Mouse (Mus musculus): Measurements from ENCODE around the gene Slc22a3. TPM values are rescaled to one million over a fixed set of nuclear protein-coding genes. Genes with fewer than 3 reads are reported as not detected.

Slc22a3 gene
- polyA plus RNA-seq, 1 experiment from 2014 or later = 0.07 TPM

DNA sequence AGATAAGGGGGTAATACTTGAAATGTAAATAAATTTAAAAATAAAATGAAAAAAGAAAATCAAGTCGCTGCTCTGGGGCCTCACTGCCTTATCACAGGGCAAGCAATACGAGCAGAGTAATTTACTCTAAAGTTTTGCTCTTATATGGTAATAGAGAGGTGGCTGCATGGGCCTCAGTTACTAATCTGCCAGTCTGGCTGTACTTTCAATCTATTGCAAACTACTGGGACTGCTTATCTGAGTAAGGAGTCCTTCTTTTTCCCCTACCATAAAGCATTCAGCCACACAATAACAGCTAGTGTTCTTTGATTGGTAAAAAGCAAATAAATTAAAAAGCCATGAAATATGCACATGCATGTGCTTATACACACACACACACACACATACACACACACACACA, 125.9 kb downstream of the Slc22a3 start:
- 90% methylated on average over 2 of the region's 2 CpGs for WGBS
- Histone ChIP-seq H3K27ac (no peak overlapping the region), H3K4me1 (replicated peaks) (peaks cover 9% of the 10 kb centered on the region), H3K27me3 (ENCODE audit: insufficient read depth, poor library complexity, severe bottlenecking) (no peaks in the 10 kb centered on the region), H3K4me3 (no peak overlapping the region), H3K9me3 (no peaks in the 10 kb centered on the region), H3K36me3 (no peaks in the 10 kb centered on the region)
- no peak for DNase-seq (ENCODE audit: low spot score)

DNA sequence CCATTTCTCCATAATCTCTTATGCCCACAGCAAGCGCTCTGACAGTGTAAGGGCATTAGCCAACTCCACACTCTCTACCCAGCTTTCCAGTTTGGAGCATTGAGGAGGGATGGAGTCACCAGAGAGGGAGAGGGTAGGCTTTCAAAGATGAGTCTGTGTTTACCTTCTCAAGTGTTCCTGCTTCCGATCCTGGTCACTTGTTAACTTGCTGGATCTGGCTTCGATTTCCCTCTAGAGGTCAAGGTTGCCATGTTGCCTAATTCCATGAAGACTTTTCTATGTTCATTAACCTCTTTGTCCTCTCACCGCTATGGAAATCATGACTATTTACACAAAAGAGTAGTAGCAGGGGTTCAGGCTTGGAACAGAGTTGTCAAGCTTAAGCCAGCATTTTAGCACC, 127.2 kb downstream of the Slc22a3 start:
- WGBS = 91% methylated on average over 4 of the region's 4 CpGs
- Histone ChIP-seq H3K9me3 (no peaks in the 10 kb centered on the region), H3K4me1 (replicated peaks) (peaks cover 9% of the 10 kb centered on the region), H3K36me3 (no peaks in the 10 kb centered on the region), H3K27ac (no peak overlapping the region), H3K27me3 (ENCODE audit: insufficient read depth, poor library complexity, severe bottlenecking) (no peaks in the 10 kb centered on the region), H3K4me3 (no peak overlapping the region)
- DNase-seq (ENCODE audit: low spot score) = no peak

DNA sequence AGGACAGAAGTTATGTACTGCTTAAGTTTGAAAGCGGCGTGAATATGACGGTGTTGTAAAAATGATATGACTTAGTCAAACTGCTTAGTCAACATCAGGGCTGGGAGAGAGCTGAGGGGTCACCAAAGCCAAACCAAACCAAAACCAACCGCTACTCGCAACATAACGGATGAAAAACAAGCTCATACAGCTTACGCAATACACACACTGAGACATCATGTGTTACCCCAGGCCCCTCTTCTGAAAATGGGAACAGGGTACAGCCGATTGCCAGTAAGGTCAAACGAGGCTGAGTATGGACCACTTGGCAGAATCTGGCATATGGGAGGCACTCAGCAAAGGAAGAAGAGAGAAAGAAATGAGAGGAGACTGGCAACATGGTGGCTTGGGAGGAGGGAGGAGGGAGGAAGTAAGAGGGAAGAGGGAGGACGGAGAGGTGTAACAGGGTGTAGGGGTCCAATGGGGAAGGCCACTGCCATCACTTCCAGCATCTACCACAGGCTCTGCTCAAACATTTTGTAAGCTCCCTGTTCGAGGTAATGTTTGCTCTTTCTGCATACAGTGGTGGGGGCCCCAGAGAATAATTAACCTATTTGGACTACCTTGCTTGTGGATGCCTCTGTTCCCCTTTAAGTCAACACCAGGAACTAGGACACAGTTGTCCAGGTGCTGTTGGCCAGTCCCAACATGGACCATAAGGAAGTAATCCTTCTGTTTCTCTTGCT, 129.4 kb downstream of the Slc22a3 start, which contains the start of gene Plg:
Gene Plg (plus strand): TSS at position 628 of the 725 bp plus-strand sequence.
- DNase-seq (ENCODE audit: low spot score) = no peak
- no peak within 1 kb of the TSS for H3K4me3 ChIP-seq
- no peak within 1 kb of the TSS for H3K27ac ChIP-seq
- peaks cover 9% of the 10 kb centered on the region for H3K4me1 ChIP-seq (replicated peaks)
- H3K9me3 ChIP-seq = no peaks in the 10 kb centered on the region
- 92% methylated on average over 11 of the region's 11 CpGs for WGBS
- no peaks in the 10 kb centered on the region for H3K36me3 ChIP-seq
- H3K27me3 ChIP-seq (ENCODE audit: insufficient read depth, poor library complexity, severe bottlenecking) = no peaks in the 10 kb centered on the region

DNA sequence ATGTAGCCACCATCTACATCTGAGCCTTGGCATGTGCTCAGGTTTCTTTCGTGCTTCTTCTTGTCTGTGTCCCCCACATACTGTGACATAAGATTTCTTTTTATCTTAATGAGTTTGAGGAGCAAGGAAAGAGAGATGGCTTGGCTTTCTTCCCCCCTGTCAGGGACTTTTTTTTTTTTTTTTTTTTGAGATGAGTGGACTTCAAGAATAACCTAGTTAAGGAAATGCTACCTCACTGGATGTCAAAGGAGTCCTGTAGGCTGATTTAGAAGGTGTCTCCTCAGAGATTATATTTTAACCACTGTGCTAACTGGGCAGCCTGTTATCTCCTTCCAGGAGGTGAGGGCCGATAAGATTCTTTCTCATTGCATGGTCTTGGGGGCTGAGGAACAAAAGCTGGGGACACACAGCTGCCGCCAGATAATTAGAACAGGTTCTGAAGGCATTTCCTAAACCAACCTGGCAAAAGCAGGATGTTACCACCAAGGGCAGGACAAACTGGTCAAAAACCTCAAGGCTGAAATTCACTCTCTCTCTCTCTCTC, 133.8 kb downstream of the Slc22a3 start:
- DNase-seq (ENCODE audit: low spot score) = no peak
- Histone ChIP-seq H3K36me3 (no peaks in the 10 kb centered on the region), H3K4me1 (replicated peaks) (peaks cover 5% of the 10 kb centered on the region), H3K4me3 (no peak overlapping the region), H3K9me3 (no peaks in the 10 kb centered on the region), H3K27ac (no peak overlapping the region), H3K27me3 (ENCODE audit: insufficient read depth, poor library complexity, severe bottlenecking) (no peaks in the 10 kb centered on the region)
- WGBS = 81% methylated on average over 3 of the region's 3 CpGs

DNA sequence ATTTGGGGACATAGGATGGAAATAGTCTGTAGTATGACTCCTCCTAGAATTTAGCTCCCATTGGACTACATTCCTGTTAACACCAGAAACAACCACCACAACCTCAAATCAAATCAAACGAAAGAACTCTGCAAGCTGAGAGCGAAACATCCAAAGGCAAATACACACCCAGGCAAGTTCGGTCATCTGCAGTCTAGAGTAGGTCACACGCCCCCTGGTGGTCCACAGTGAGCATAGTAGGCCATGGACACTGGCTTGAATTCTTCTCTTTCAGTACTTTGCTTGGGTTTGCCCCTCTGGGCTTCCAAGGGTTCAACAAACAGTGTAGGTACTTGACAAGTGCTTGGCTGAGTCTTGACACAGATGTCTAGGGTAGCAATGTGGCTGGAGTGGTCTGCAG, 135.5 kb downstream of the Slc22a3 start:
- Histone ChIP-seq H3K27me3 (ENCODE audit: insufficient read depth, poor library complexity, severe bottlenecking) (no peaks in the 10 kb centered on the region), H3K4me3 (no peak overlapping the region), H3K9me3 (no peaks in the 10 kb centered on the region), H3K36me3 (no peaks in the 10 kb centered on the region), H3K4me1 (replicated peaks) (peaks cover 5% of the 10 kb centered on the region), H3K27ac (no peak overlapping the region)
- DNase-seq (ENCODE audit: low spot score) = peak; percentile 59
- WGBS = 26% methylated on average over 4 of the region's 4 CpGs

DNA sequence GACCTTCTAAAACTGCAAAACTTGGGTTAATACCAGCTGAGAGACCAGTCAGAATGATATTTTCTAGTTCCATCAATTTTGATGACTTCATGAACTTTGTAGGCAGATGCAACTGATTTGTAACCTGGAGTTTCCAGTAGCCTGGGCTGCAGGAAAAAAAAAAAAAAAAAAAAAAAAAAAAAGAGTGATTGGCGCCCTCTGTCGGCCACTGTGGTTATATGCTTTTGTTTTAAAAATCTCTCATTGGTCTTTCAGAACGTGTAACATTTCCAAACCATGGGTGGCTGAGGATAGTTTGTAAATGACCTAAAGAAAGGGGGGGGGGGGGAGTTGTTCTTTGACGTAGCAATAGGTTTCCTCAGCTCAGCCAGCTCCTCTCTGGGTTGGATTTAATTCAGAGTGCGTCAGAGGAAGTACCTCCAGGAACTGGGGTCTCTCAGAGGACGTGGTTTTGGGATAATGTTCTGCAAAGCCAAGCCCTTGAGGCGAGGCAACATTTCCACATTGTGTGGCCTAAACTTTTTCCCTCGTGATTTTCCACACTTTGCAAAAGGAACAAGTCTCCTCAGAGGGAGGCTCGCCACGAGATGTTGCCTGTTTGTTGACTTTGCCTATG, 136.1 kb downstream of the Slc22a3 start:
- no peak overlapping the region for H3K27ac ChIP-seq
- H3K9me3 ChIP-seq = no peaks in the 10 kb centered on the region
- peak overlapping the region; percentile 21 for H3K4me3 ChIP-seq
- H3K36me3 ChIP-seq = no peaks in the 10 kb centered on the region
- H3K4me1 ChIP-seq (replicated peaks) = peaks cover 5% of the 10 kb centered on the region
- peak; percentile 32 for DNase-seq (ENCODE audit: low spot score)
- no peaks in the 10 kb centered on the region for H3K27me3 ChIP-seq (ENCODE audit: insufficient read depth, poor library complexity, severe bottlenecking)
- WGBS = 39% methylated on average over 10 of the region's 10 CpGs

DNA sequence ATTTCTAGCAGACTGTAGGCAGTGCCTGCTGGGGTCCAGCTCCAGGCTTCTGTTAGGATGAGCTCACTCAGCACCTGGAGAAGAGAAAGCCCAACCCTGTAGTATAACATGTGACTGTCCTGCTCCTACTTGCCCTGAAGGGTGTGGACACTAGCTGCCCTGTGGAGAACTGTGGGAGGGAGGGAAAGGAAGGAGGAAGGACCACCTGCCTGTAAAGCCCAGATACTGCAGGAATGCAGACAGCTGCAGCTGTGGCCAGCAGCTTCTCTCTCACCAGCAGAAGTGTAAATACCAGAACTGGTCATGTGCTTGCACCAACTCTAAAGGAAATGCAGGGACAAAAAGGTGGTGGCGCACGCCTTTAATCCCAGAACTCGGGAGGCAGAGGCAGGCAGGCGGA, 137.2 kb downstream of the Slc22a3 start:
- Histone ChIP-seq H3K4me3 (no peak overlapping the region), H3K36me3 (no peaks in the 10 kb centered on the region), H3K27me3 (ENCODE audit: insufficient read depth, poor library complexity, severe bottlenecking) (no peaks in the 10 kb centered on the region), H3K9me3 (no peaks in the 10 kb centered on the region), H3K4me1 (replicated peaks) (peaks cover 5% of the 10 kb centered on the region), H3K27ac (no peak overlapping the region)
- 82% methylated on average over 4 of the region's 4 CpGs for WGBS
- DNase-seq (ENCODE audit: low spot score) = no peak

DNA sequence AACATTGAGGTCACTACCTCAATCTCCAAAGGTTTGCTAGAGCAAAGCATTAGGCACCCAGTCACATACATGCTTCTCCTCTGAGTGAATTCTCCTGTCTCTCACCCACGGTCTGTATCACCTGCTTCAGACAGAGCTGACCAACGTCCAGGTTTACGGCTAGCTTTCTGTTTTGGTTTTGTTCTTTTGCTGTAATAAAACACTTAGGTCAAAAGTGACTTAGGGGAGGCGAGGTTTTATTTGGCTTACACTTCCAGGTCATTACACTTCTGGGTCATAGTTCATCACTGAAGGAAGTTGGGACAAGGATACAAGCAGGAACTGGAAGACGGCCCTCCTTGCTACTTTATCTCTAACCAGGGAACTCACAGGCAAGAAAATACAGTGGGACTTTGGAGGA, 138.1 kb downstream of the Slc22a3 start:
- H3K27me3 ChIP-seq (ENCODE audit: insufficient read depth, poor library complexity, severe bottlenecking) = no peaks in the 10 kb centered on the region
- no peaks in the 10 kb centered on the region for H3K9me3 ChIP-seq
- no peak for DNase-seq (ENCODE audit: low spot score)
- H3K4me3 ChIP-seq = no peak overlapping the region
- peaks cover 6% of the 10 kb centered on the region for H3K4me1 ChIP-seq (replicated peaks)
- WGBS = 74% methylated on average over 5 of the region's 5 CpGs
- no peak overlapping the region for H3K27ac ChIP-seq
- H3K36me3 ChIP-seq = no peaks in the 10 kb centered on the region

Other genes starting within 250 kb of the Slc22a3 start
- gene Map3k4, start 188.9 kb downstream of the Slc22a3 start, polyA plus RNA-seq (2016; fragmentation: Nextera tagmentation; extraction: Ambion mirVana) = 46.4 and 47.7 TPM in 2 replicates
- not detected in 2 replicates for gene Plg, start 129.1 kb downstream of the Slc22a3 start, polyA plus RNA-seq (2016; fragmentation: Nextera tagmentation; extraction: Ambion mirVana)
- gene Slc22a2, start 76.4 kb upstream of the Slc22a3 start, polyA plus RNA-seq (2016; fragmentation: Nextera tagmentation; extraction: Ambion mirVana) = not detected in 2 replicates
- not detected in 2 replicates for gene Slc22a1, start 168.1 kb upstream of the Slc22a3 start, polyA plus RNA-seq (2016; fragmentation: Nextera tagmentation; extraction: Ambion mirVana)

All from hindbrain, embryonic 10.5 days (tissue).